In the genomic region with DNA sequence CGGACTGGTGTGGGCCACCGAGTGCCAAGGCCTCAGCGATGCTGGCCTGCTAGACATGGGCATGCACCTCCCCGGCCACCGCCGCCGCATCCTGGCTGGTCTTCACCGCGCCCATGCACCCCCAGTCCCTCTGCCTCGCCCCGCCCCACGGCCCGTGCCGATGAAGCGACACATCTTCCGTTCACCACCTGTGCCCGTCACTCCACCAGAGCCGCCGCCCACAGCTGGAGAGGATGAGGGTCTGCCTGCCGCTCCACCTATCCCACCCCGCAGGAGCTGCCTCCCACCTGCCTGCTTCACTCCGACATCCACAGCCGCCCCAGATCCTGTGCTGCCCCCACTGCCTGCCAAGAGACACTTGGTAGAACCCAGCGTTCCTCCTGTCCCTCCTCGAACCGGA, we compare ENCODE assay signal across 24 mouse cellular contexts. TPM values are rescaled to one million over a fixed set of nuclear protein-coding genes. Genes with fewer than 3 reads are reported as not detected.
DNase-seq lines count a peak whose midpoint lies in the region; ATAC-seq and TF ChIP-seq lines count a peak whose summit lies in the region.
"Had no signal": no experiment of that assay in that cellular context is flagged by ENCODE, and none has a peak within 500 bp of the region (broad histone marks: within the 10 kb centered on the region; RNA-seq: fewer than 3 reads in every experiment).

No protein-coding gene starts in this region.

- TF ChIP-seq POLR2A in cerebellum, adult 2 months (IDR thresholded peaks at IDR 0.05; ENCODE audit: borderline replicate concordance, insufficient read depth, low read length): no peak

- H3K27me3 ChIP-seq in cerebellum, adult 2 months (ENCODE audit: control insufficient read depth, insufficient read depth, low read length): no peaks in the 10 kb centered on the region
- no peaks in the 10 kb centered on the region for H3K27me3 ChIP-seq in C2C12 (ENCODE audit: control insufficient read depth, insufficient read depth, insufficient read length)
- no peaks in the 10 kb centered on the region for H3K27me3 ChIP-seq in embryonic facial prominence, embryonic 14.5 days (replicated peaks; ENCODE audit: control insufficient read depth, insufficient read depth, low read length)
- H3K27me3 ChIP-seq: CH12.LX; forebrain, embryonic 15.5 days; liver, embryonic 13.5 days had no signal

- no peaks in the 10 kb centered on the region for H3K79me3 ChIP-seq in C2C12 (ENCODE audit: low read depth)

- DNase-seq in cerebellum, adult 18-20 months: peak; percentile 19 to 22
- DNase-seq in cerebellum, adult 2 months: no peak
- DNase-seq in kidney, postnatal 10 days: peak; percentile 29
- DNase-seq in kidney, adult 18-20 months: no peak
- no peak for DNase-seq in embryonic facial prominence, embryonic 14.5 days (ENCODE audit: low spot score)
- no peak for DNase-seq in adrenal gland, postnatal 4 days (ENCODE audit: low spot score in 2 of 2)
- DNase-seq in right cerebral cortex, postnatal 4 days: no peak
- DNase-seq: adrenal gland, adult 2 months; gastrocnemius, postnatal 25 days; layer of hippocampus, postnatal 36 days; liver, embryonic 13.5 days; lung, embryonic 14.5 days; lung, postnatal 36 days; spleen, adult 18-20 months; thymus, postnatal 25 days had no signal

- 91% methylated on average over 26 of the region's 26 CpGs for WGBS in cerebellum, adult 2 months
- 84% methylated on average over 17 of the region's 26 CpGs for WGBS in embryonic facial prominence, embryonic 14.5 days

- no peak overlapping the region for H3K9ac ChIP-seq in embryonic facial prominence, embryonic 14.5 days (ENCODE audit: low read depth, low read length)
- H3K9ac ChIP-seq: forebrain, embryonic 15.5 days; heart, embryonic 15.5 days; liver, embryonic 13.5 days; lung, embryonic 14.5 days had no signal

- no peak overlapping the region for H3K4me3 ChIP-seq in cerebellum, adult 2 months (replicated peaks; ENCODE audit: insufficient read depth, low read depth, low read length)
- H3K4me3 ChIP-seq in C2C12 (ENCODE audit: insufficient read depth, poor library complexity, severe bottlenecking): no peak overlapping the region
- H3K4me3 ChIP-seq in embryonic facial prominence, embryonic 14.5 days (ENCODE audit: low read depth, low read length): no peak overlapping the region
- H3K4me3 ChIP-seq: erythroblast, embryonic 14.5 days; forebrain, embryonic 15.5 days; heart, embryonic 15.5 days; liver, embryonic 13.5 days had no signal

- H3K36me3 ChIP-seq in C2C12 (ENCODE audit: control insufficient read depth, insufficient read depth): no peaks in the 10 kb centered on the region
- H3K36me3 ChIP-seq in embryonic facial prominence, embryonic 14.5 days (ENCODE audit: control insufficient read depth, insufficient read depth, low read length): no peaks in the 10 kb centered on the region
- H3K36me3 ChIP-seq: forebrain, embryonic 15.5 days; heart, embryonic 15.5 days had no signal

- no peaks in the 10 kb centered on the region for H3K79me2 ChIP-seq in C2C12 (ENCODE audit: control insufficient read depth, insufficient read depth)

- no peaks in the 10 kb centered on the region for H3K4me1 ChIP-seq in cerebellum, adult 2 months (ENCODE audit: control insufficient read depth, insufficient read depth, low read length)
- peaks cover 2% of the 10 kb centered on the region; the same call in 1 of the 2 replicates for H3K4me1 ChIP-seq in embryonic facial prominence, embryonic 14.5 days (ENCODE audit: control insufficient read depth, insufficient read depth, low read length)

- no peak for TF ChIP-seq CTCF in cerebellum, adult 2 months (IDR thresholded peaks at IDR 0.05; ENCODE audit: borderline replicate concordance, insufficient read depth, low read depth, low read length)
- no peak for TF ChIP-seq CTCF in C2C12 (IDR thresholded peaks at IDR 0.05; ENCODE audit: control insufficient read depth, insufficient read depth, insufficient read length)

- ATAC-seq in embryonic facial prominence, embryonic 14.5 days (ENCODE audit: low read depth): peak; percentile 15; the same call in 1 of the 2 replicates
- ATAC-seq: forebrain, embryonic 15.5 days; intestine, postnatal 0 days had no signal

- H3ac ChIP-seq in C2C12 (ENCODE audit: control insufficient read depth, insufficient read length, low read depth): no peak overlapping the region

- no peaks in the 10 kb centered on the region for H3K9me3 ChIP-seq in embryonic facial prominence, embryonic 14.5 days (ENCODE audit: control insufficient read depth, low read length)
- H3K9me3 ChIP-seq: forebrain, embryonic 15.5 days; heart, embryonic 15.5 days; liver, embryonic 13.5 days had no signal

- H3K27ac ChIP-seq in cerebellum, adult 2 months (ENCODE audit: insufficient read depth, low read length): no peak overlapping the region
- H3K27ac ChIP-seq in embryonic facial prominence, embryonic 14.5 days (replicated peaks; ENCODE audit: low read depth, low read length): no peak overlapping the region
- H3K27ac ChIP-seq: forebrain, embryonic 15.5 days; heart, embryonic 15.5 days; liver, embryonic 13.5 days had no signal

- no peak overlapping the region for H3K4me2 ChIP-seq in embryonic facial prominence, embryonic 14.5 days (ENCODE audit: low read depth, low read length)
- H3K4me2 ChIP-seq: forebrain, embryonic 15.5 days; heart, embryonic 15.5 days; liver, embryonic 13.5 days; lung, embryonic 14.5 days had no signal

TF ChIP-seq in C2C12, 6 proteins besides CTCF, POLR2A, EP300 and RAD21:
- TF ChIP-seq MYOD1 (IDR thresholded peaks at IDR 0.05; ENCODE audit: control insufficient read depth, insufficient read length, low read depth): peak; percentile 82
- no peak for TF ChIP-seq USF1 (IDR thresholded peaks at IDR 0.05; ENCODE audit: low read depth)

RNA-seq across cellular contexts. Expression of a gene that starts 25.2 kb away (rescaled TPM):
- 41.8 and 44.8 TPM in 2 replicates for polyA plus RNA-seq in cerebellum, adult 2 months (2012; rRNA removed)
- polyA plus RNA-seq in C2C12 (2012; fragmentation: generic; extraction: Trizol): 21.6 TPM
- polyA plus RNA-seq in embryonic facial prominence, embryonic 14.5 days (2014; fragmentation: Nextera tagmentation; extraction: Ambion mirVana): 75.5 and 82.3 TPM in 2 replicates
- 100 to 1,000 TPM in 1 of 2 experiments, 10 to 100 TPM in 1; 76.3 to 102 TPM for total RNA-seq in adrenal gland, postnatal 4 days (2021)

RNA-seq across cellular contexts. Expression of a gene that starts 37.6 kb away (rescaled TPM):
- 0.52 and 1.2 TPM in 2 replicates for polyA plus RNA-seq in cerebellum, adult 2 months (2012; rRNA removed)
- polyA plus RNA-seq in C2C12 (2012; fragmentation: generic; extraction: Trizol): not detected
- not detected in 2 replicates for polyA plus RNA-seq in embryonic facial prominence, embryonic 14.5 days (2014; fragmentation: Nextera tagmentation; extraction: Ambion mirVana)
- total RNA-seq in adrenal gland, postnatal 4 days (2021): 10 to 100 TPM in 1 of 2 experiments, 1 to 10 TPM in 1; 7.2 to 21.2 TPM
- total RNA-seq: adrenal gland, adult 2 months; left cerebral cortex, postnatal 25 days had no signal
- polyA plus RNA-seq: erythroblast, embryonic 14.5 days; forebrain, embryonic 15.5 days; heart, embryonic 15.5 days; intestine, postnatal 0 days; kidney, embryonic 16.5 days; lung, embryonic 14.5 days; neural tube, embryonic 14.5 days had no signal

RNA-seq across cellular contexts. Expression of a gene that starts 48.4 kb away (rescaled TPM):
- 26.6 and 29.6 TPM in 2 replicates for polyA plus RNA-seq in cerebellum, adult 2 months (2012; rRNA removed)
- polyA plus RNA-seq in C2C12 (2012; fragmentation: generic; extraction: Trizol): 2.9 TPM
- 32.1 and 33.0 TPM in 2 replicates for polyA plus RNA-seq in embryonic facial prominence, embryonic 14.5 days (2014; fragmentation: Nextera tagmentation; extraction: Ambion mirVana)
- 100 to 1,000 TPM; 105 to 129 TPM for total RNA-seq in adrenal gland, postnatal 4 days (2021)

RNA-seq across cellular contexts. Expression of a gene that starts 56.2 kb away (rescaled TPM):
- polyA plus RNA-seq in cerebellum, adult 2 months (2012; rRNA removed): 119 and 123 TPM in 2 replicates
- polyA plus RNA-seq in C2C12 (2012; fragmentation: generic; extraction: Trizol): 10.9 TPM
- 21.2 and 21.5 TPM in 2 replicates for polyA plus RNA-seq in embryonic facial prominence, embryonic 14.5 days (2014; fragmentation: Nextera tagmentation; extraction: Ambion mirVana)
- total RNA-seq in adrenal gland, postnatal 4 days (2021): 10 to 100 TPM; 40.3 to 52.3 TPM

Comparison
In these comparisons a context has a peak if more than half of its experiments do, and no peak if none do; other contexts are left out.
1. DNase-seq: peak in cerebellum, adult 18-20 months (2 of 2) and kidney, postnatal 10 days (single experiment); none in cerebellum, adult 2 months (0 of 2), kidney, adult 18-20 months (single experiment), embryonic facial prominence, embryonic 14.5 days (single experiment), adrenal gland, postnatal 4 days (0 of 2) and right cerebral cortex, postnatal 4 days (single experiment).